1 mouse cellular context compared by ENCODE assay signal in the genomic region with DNA sequence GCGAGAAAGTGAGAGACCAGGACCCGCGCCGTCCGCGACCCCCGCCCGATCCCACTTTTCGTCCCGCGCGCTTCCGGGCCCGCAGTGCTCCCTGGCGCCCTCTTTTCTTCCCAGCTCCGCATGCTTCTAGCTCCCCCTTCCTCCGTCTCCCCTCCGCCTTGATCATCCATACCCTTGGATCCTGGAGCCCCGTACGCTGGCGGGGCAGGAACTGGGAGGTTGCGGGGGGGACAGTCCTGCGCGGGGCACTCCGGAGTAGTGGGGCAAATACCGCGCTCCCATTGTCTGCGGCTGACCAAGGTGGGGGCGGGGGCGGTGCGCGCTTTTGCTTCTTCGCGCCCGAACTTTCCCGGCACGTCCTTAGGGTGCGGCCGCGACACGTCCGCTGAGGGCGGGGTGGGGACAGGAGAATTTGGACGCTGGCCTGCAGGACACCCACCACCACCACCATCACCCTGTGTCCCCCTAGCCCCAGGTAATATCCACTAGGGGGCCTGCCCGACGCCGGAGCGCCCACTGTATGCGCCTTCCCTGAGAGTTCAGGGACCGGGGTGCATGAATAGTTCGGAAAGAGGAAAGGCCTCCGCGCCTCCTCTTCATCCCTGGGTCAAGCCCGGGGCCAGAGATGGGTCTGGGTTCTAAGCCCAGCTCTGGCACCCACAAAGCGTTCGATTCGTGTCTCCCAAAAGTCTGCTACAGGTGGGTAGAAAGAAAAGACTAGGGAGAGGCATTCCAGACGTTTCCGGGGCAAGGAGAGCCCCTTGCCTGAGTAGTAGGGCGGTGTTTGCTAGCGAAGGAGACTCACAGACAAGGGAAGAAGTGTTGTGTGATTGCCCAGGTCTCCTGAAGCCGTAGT.
TF ChIP-seq lines count a peak whose summit lies in the region.

No protein-coding gene starts in this region.

TF ChIP-seq in CH12.LX, 34 proteins besides CTCF, POLR2A, EP300 and RAD21:
- no peak for TF ChIP-seq ZNF384 (IDR thresholded peaks at IDR 0.05; ENCODE audit: low read depth, low read length)
- no peak for TF ChIP-seq MAX (IDR thresholded peaks at IDR 0.05; ENCODE audit: low read length)
- peak; percentile 16; the same call in 1 of the 2 replicates for TF ChIP-seq CHD2 (IDR thresholded peaks at IDR 0.05; ENCODE audit: low read length)
- TF ChIP-seq MYC (IDR thresholded peaks at IDR 0.05; ENCODE audit: low read depth, low read length) = no peak
- no peak for TF ChIP-seq ZC3H11A (IDR thresholded peaks at IDR 0.05; ENCODE audit: low read depth, low read length)
- no peak for TF ChIP-seq USF1 (IDR thresholded peaks at IDR 0.05; ENCODE audit: low read depth, low read length)
- TF ChIP-seq IRF4 (IDR thresholded peaks at IDR 0.05; ENCODE audit: low read depth, low read length) = no peak
- TF ChIP-seq ZMIZ1 (IDR thresholded peaks at IDR 0.05; ENCODE audit: low read depth, low read length) = no peak
- TF ChIP-seq ELF1 (IDR thresholded peaks at IDR 0.05; ENCODE audit: low read depth, low read length) = peak; percentile 38; the same call in 1 of the 2 replicates
- TF ChIP-seq MAFK (IDR thresholded peaks at IDR 0.05; ENCODE audit: insufficient replicate concordance, low read length) = no peak
- TF ChIP-seq CHD1 (IDR thresholded peaks at IDR 0.05; ENCODE audit: low read depth, low read length) = peak; percentile 47; the same call in 1 of the 2 replicates
- peak; percentile 26 for TF ChIP-seq MXI1 (IDR thresholded peaks at IDR 0.05; ENCODE audit: low read depth, low read length)
- TF ChIP-seq UBTF (IDR thresholded peaks at IDR 0.05; ENCODE audit: low read depth, low read length) = 0 out of 2 replicates have a peak, but pooled peaks have one; percentile 19
- no peak for TF ChIP-seq POLR2AphosphoS2 (IDR thresholded peaks at IDR 0.05; ENCODE audit: low read depth, low read length)
- peak; percentile 4; the same call in 1 of the 2 replicates for TF ChIP-seq TCF12 (IDR thresholded peaks at IDR 0.05; ENCODE audit: low read depth, low read length)
- no peak for TF ChIP-seq PAX5 (IDR thresholded peaks at IDR 0.05; ENCODE audit: low read length)
- TF ChIP-seq SIN3A (IDR thresholded peaks at IDR 0.05; ENCODE audit: low read length) = 0 out of 2 replicates have a peak, but pooled peaks have one; percentile 28
- no peak; the same call in 1 of the 2 replicates for TF ChIP-seq RCOR1 (conservative IDR thresholded peaks at IDR 0.05; ENCODE audit: low read depth, low read length)
- TF ChIP-seq ETS1 (conservative IDR thresholded peaks at IDR 0.05; ENCODE audit: low read depth, low read length) = no peak
- TF ChIP-seq KAT2A (IDR thresholded peaks at IDR 0.05; ENCODE audit: insufficient replicate concordance, low read length) = no peak
- no peak for TF ChIP-seq USF2 (conservative IDR thresholded peaks at IDR 0.05; ENCODE audit: low read depth, low read length)
- no peak for TF ChIP-seq JUN (IDR thresholded peaks at IDR 0.05; ENCODE audit: insufficient read depth, low read depth, low read length)
- TF ChIP-seq MAZ (IDR thresholded peaks at IDR 0.05; ENCODE audit: low read depth, low read length) = peak; percentile 54; the same call in 1 of the 2 replicates
- no peak for TF ChIP-seq ZKSCAN1 (IDR thresholded peaks at IDR 0.05; ENCODE audit: borderline replicate concordance, low read depth, low read length)
- TF ChIP-seq NRF1 (IDR thresholded peaks at IDR 0.05; ENCODE audit: low read depth, low read length) = 0 out of 2 replicates have a peak, but pooled peaks have one; percentile 5
- no peak for TF ChIP-seq JUND (conservative IDR thresholded peaks at IDR 0.05; ENCODE audit: low read depth, low read length)
- TF ChIP-seq E2F4 (IDR thresholded peaks at IDR 0.05; ENCODE audit: insufficient replicate concordance, low read depth, low read length) = no peak
- no peak for TF ChIP-seq TBP (conservative IDR thresholded peaks at IDR 0.05; ENCODE audit: low read depth, low read length)
- no peak for TF ChIP-seq GABPA (IDR thresholded peaks at IDR 0.05; ENCODE audit: insufficient replicate concordance, low read depth, low read length)
- TF ChIP-seq SMC3 (IDR thresholded peaks at IDR 0.05; ENCODE audit: low read depth, low read length) = no peak
- TF ChIP-seq BHLHE40 (IDR thresholded peaks at IDR 0.05; ENCODE audit: low read depth, low read length) = peak; percentile 21; the same call in 1 of the 2 replicates
- TF ChIP-seq NELFE (IDR thresholded peaks at IDR 0.05; ENCODE audit: low read depth, low read length) = 0 out of 2 replicates have a peak, but pooled peaks have one; percentile 9
- no peak for TF ChIP-seq HCFC1 (IDR thresholded peaks at IDR 0.05; ENCODE audit: low read depth, low read length)
- no peak for TF ChIP-seq MEF2A (IDR thresholded peaks at IDR 0.05; ENCODE audit: borderline replicate concordance, low read depth, low read length)
